Mouse (Mus musculus): ENCODE data around the gene Tsnaxip1. TPM values are rescaled to one million over a fixed set of nuclear protein-coding genes. Genes with fewer than 3 reads are reported as not detected.

The Tsnaxip1 gene
- polyA plus RNA-seq (2014; fragmentation: Nextera tagmentation; extraction: Ambion mirVana): 0.21 and 0.23 TPM in 2 replicates

- H3K4me2 ChIP-seq (ENCODE audit: low read depth, low read length, severe bottlenecking): peak within 1 kb of the TSS; percentile 87
- peaks cover 6% of the 10 kb centered on the region; the same call in 1 of the 2 replicates for H3K36me3 ChIP-seq (ENCODE audit: control insufficient read depth, insufficient read depth, low read length)
- H3K4me3 ChIP-seq (ENCODE audit: low read depth, low read length): peak within 1 kb of the TSS; percentile 83
- no peaks in the 10 kb centered on the region for H3K27me3 ChIP-seq (ENCODE audit: control insufficient read depth, insufficient read depth, low read length)
- H3K27ac ChIP-seq (ENCODE audit: low read depth, low read length): peak within 1 kb of the TSS; percentile 37; the same call in 1 of the 2 replicates
- no peaks in the 10 kb centered on the region for H3K9me3 ChIP-seq (ENCODE audit: control insufficient read depth, low read length)
- peak within 1 kb of the TSS; percentile 87 for H3K9ac ChIP-seq (ENCODE audit: low read length)
- under 1% methylated on average over 52 of the region's 52 CpGs for WGBS
- ATAC-seq (replicated peaks; ENCODE audit: low FRiP score) (peak; percentile 99), DNase-seq (ENCODE audit: low spot score) (peak; percentile 96)
- H3K4me1 ChIP-seq (replicated peaks; ENCODE audit: control insufficient read depth, insufficient read depth, low read length): peaks cover 10% of the 10 kb centered on the region; the same call in 1 of the 2 replicates
Measured at GRCm38 (mm10) chr8:105826861-105827848, at the start of gene Tsnaxip1, which contains the start of gene Ranbp10. Tsnaxip1 (plus strand) TSS chr8:105827731. Ranbp10 (minus strand) TSS chr8:105827350.

DNA sequence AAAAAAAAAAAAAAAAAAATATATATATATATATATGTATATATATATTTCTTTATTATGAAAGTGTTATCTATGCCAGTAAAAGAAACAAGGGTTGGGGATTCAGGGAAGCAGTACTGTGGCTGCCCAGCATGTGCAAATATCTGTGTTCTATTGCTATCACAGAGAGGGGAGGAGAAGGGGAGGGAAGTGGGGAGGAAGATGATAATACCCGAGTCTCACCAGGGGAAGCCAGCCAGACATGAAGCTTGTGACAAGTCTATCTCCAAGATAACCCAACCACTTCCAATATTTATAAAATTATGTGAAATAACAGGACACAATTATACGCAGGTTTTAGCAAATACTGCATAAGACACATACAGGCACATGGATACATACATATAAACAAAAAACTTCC, 49.7 kb upstream of the Tsnaxip1 start:
- no peak overlapping the region for H3K4me3 ChIP-seq (ENCODE audit: low read depth, low read length)
- ATAC-seq (replicated peaks; ENCODE audit: low FRiP score) (no peak), DNase-seq (ENCODE audit: low spot score) (no peak)
- H3K4me2 ChIP-seq (ENCODE audit: low read depth, low read length, severe bottlenecking): no peak overlapping the region
- H3K36me3 ChIP-seq (ENCODE audit: control insufficient read depth, insufficient read depth, low read length): peaks cover 3% of the 10 kb centered on the region; the same call in 1 of the 2 replicates
- H3K4me1 ChIP-seq (replicated peaks; ENCODE audit: control insufficient read depth, insufficient read depth, low read length): no peaks in the 10 kb centered on the region
- 95% methylated on average over 2 of the region's 2 CpGs for WGBS
- no peaks in the 10 kb centered on the region for H3K9me3 ChIP-seq (ENCODE audit: control insufficient read depth, low read length)
- H3K9ac ChIP-seq (ENCODE audit: low read length): no peak overlapping the region
- no peak overlapping the region for H3K27ac ChIP-seq (ENCODE audit: low read depth, low read length)
- H3K27me3 ChIP-seq (ENCODE audit: control insufficient read depth, insufficient read depth, low read length): no peaks in the 10 kb centered on the region

DNA sequence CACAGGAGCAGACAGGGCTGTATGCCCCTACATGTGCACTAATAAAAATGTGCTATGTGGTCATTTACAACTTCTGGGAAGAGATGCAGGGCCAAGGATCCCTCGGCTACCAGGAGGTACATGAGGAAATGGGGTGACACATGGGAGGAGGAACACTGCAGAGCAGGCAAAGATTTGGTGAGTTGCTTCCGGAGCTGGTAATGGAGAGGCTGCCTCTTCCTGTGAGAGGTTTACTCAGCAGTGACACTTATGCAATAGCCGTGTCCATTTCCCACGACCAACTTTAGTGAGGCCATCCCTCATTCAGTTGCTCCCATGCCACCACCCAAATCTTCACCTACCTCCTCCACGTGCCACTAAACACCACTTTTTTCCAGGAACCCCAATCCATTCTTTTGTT, 47.2 kb upstream of the Tsnaxip1 start:
- Histone ChIP-seq H3K9ac (ENCODE audit: low read length) (no peak overlapping the region), H3K4me3 (ENCODE audit: low read depth, low read length) (no peak overlapping the region), H3K27me3 (ENCODE audit: control insufficient read depth, insufficient read depth, low read length) (no peaks in the 10 kb centered on the region), H3K36me3 (ENCODE audit: control insufficient read depth, insufficient read depth, low read length) (no peaks in the 10 kb centered on the region), H3K4me1 (replicated peaks; ENCODE audit: control insufficient read depth, insufficient read depth, low read length) (no peaks in the 10 kb centered on the region), H3K4me2 (ENCODE audit: low read depth, low read length, severe bottlenecking) (no peak overlapping the region), H3K9me3 (ENCODE audit: control insufficient read depth, low read length) (no peaks in the 10 kb centered on the region), H3K27ac (ENCODE audit: low read depth, low read length) (no peak overlapping the region)
- WGBS: 94% methylated on average over 5 of the region's 5 CpGs
- ATAC-seq (replicated peaks; ENCODE audit: low FRiP score) (no peak), DNase-seq (ENCODE audit: low spot score) (no peak)

DNA sequence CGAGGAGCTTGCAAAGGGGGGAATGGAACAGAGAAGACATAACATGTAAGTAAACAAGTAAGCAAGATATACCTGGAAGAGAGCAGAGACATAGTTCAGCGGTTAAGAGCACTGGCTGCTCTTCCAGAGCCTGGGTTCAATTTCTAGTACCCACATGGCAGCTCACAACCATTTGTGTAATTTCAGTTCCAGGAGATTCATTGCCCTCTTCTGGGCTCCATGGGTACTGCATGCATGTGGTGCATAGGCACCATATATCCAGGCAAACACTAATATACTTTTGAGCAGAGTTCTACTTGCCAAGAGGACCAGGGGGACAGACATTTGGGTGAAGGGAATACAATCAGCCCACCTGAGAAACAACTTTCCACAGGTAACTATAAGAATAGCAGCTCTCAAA, 39.3 kb upstream of the Tsnaxip1 start:
- Histone ChIP-seq H3K27me3 (ENCODE audit: control insufficient read depth, insufficient read depth, low read length) (no peaks in the 10 kb centered on the region), H3K4me3 (ENCODE audit: low read depth, low read length) (no peak overlapping the region), H3K36me3 (ENCODE audit: control insufficient read depth, insufficient read depth, low read length) (no peaks in the 10 kb centered on the region), H3K9ac (ENCODE audit: low read length) (no peak overlapping the region), H3K9me3 (ENCODE audit: control insufficient read depth, low read length) (no peaks in the 10 kb centered on the region), H3K27ac (ENCODE audit: low read depth, low read length) (no peak overlapping the region), H3K4me1 (replicated peaks; ENCODE audit: control insufficient read depth, insufficient read depth, low read length) (no peaks in the 10 kb centered on the region), H3K4me2 (ENCODE audit: low read depth, low read length, severe bottlenecking) (no peak overlapping the region)
- no peak for ATAC-seq (replicated peaks; ENCODE audit: low FRiP score)
- peak; percentile 69 for DNase-seq (ENCODE audit: low spot score)
- 88% methylated on average over 2 of the region's 2 CpGs for WGBS

DNA sequence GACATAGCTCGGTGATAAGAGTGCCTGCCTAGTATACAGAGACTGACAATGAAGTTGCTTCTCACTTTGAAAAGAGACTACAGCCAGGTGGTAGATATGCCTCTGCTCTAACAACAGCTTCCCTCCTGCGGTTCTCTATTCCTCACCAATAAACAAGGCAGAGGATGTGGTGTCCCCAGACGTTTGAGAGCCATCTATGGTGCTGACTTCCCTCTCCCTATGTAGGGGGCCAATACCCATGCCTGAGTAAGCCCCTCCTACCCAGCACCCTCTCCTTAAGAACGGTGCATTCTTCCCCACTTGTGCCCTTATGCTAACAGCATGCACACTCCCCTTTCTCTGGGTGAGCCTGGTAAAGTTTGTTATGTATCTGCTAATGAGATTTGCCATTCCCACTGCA, 38.6 kb upstream of the Tsnaxip1 start:
- no peak overlapping the region for H3K4me2 ChIP-seq (ENCODE audit: low read depth, low read length, severe bottlenecking)
- ATAC-seq (replicated peaks; ENCODE audit: low FRiP score): no peak
- no peaks in the 10 kb centered on the region for H3K4me1 ChIP-seq (replicated peaks; ENCODE audit: control insufficient read depth, insufficient read depth, low read length)
- H3K36me3 ChIP-seq (ENCODE audit: control insufficient read depth, insufficient read depth, low read length): no peaks in the 10 kb centered on the region
- no peaks in the 10 kb centered on the region for H3K9me3 ChIP-seq (ENCODE audit: control insufficient read depth, low read length)
- H3K9ac ChIP-seq (ENCODE audit: low read length): no peak overlapping the region
- H3K27ac ChIP-seq (ENCODE audit: low read depth, low read length): no peak overlapping the region
- H3K27me3 ChIP-seq (ENCODE audit: control insufficient read depth, insufficient read depth, low read length): no peaks in the 10 kb centered on the region
- no peak overlapping the region for H3K4me3 ChIP-seq (ENCODE audit: low read depth, low read length)
- DNase-seq (ENCODE audit: low spot score): no peak
- WGBS: 68% methylated on average over 4 of the region's 4 CpGs

- Histone ChIP-seq H3K27me3 (ENCODE audit: control insufficient read depth, insufficient read depth, low read length) (no peaks in the 10 kb centered on the region), H3K4me1 (replicated peaks; ENCODE audit: control insufficient read depth, insufficient read depth, low read length) (no peaks in the 10 kb centered on the region), H3K9me3 (ENCODE audit: control insufficient read depth, low read length) (no peaks in the 10 kb centered on the region), H3K9ac (ENCODE audit: low read length) (no peak overlapping the region), H3K4me2 (ENCODE audit: low read depth, low read length, severe bottlenecking) (no peak overlapping the region), H3K36me3 (ENCODE audit: control insufficient read depth, insufficient read depth, low read length) (no peaks in the 10 kb centered on the region), H3K4me3 (ENCODE audit: low read depth, low read length) (no peak overlapping the region), H3K27ac (ENCODE audit: low read depth, low read length) (no peak overlapping the region)
- no peak for DNase-seq (ENCODE audit: low spot score)
- no peak for ATAC-seq (replicated peaks; ENCODE audit: low FRiP score)
Measured at GRCm38 (mm10) chr8:105789626-105790025, 37.9 kb upstream of the Tsnaxip1 start.

DNA sequence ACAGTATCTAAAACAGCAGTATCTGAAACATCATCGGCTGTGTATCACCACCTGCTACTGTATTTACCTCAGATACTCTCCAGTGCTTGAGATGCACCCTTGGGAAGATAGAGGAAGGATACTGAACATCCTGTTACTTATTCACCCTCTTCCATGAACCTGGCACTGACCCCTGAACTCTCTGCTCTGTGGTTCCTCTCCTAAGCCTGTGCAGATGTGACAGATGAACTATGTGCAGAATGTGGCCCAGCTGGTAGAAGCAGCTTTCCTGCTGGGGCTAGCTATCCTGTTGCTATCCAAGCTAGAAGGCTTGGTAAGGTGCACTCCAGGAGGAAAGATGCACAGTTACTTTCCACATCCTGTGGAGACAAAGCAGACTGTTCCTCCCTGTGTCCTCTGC, 34.2 kb upstream of the Tsnaxip1 start:
- Histone ChIP-seq H3K4me3 (ENCODE audit: low read depth, low read length) (no peak overlapping the region), H3K27me3 (ENCODE audit: control insufficient read depth, insufficient read depth, low read length) (no peaks in the 10 kb centered on the region), H3K36me3 (ENCODE audit: control insufficient read depth, insufficient read depth, low read length) (no peaks in the 10 kb centered on the region), H3K9ac (ENCODE audit: low read length) (no peak overlapping the region), H3K4me2 (ENCODE audit: low read depth, low read length, severe bottlenecking) (no peak overlapping the region), H3K4me1 (replicated peaks; ENCODE audit: control insufficient read depth, insufficient read depth, low read length) (no peaks in the 10 kb centered on the region), H3K27ac (ENCODE audit: low read depth, low read length) (no peak overlapping the region), H3K9me3 (ENCODE audit: control insufficient read depth, low read length) (no peaks in the 10 kb centered on the region)
- DNase-seq (ENCODE audit: low spot score) (no peak), ATAC-seq (replicated peaks; ENCODE audit: low FRiP score) (no peak)
- WGBS: 93% methylated on average over 1 of the region's 1 CpGs

DNA sequence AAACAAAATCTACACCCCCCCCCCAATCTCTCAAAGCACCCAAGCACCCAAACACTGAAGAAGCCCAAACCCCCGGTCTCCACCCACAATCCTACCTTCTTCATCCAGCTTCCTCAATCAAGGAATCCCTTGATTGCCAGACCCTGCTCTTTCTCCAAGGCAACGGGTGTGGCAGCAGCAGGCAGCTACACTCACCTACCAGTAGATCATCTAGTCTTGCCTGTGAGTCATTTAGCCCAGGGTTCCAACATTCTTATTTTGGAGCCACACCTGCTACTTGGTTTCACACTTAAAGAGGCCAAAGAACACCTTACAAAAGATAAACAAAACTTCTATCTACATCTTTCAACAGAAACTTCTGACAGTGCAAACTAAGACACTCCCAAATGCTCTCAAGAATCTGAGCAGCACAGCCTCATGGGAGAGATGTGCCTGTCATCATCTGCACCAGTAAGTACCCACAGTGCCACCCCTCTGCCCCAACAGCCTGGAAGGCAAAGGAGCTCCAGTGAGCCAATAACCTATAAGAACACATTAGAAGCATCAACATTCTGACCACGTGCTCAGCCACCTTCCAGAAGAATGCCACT, 33.4 kb upstream of the Tsnaxip1 start:
- DNase-seq (ENCODE audit: low spot score) (no peak), ATAC-seq (replicated peaks; ENCODE audit: low FRiP score) (no peak)
- Histone ChIP-seq H3K36me3 (ENCODE audit: control insufficient read depth, insufficient read depth, low read length) (no peaks in the 10 kb centered on the region), H3K27ac (ENCODE audit: low read depth, low read length) (no peak overlapping the region), H3K4me3 (ENCODE audit: low read depth, low read length) (no peak overlapping the region), H3K9me3 (ENCODE audit: control insufficient read depth, low read length) (no peaks in the 10 kb centered on the region), H3K9ac (ENCODE audit: low read length) (no peak overlapping the region), H3K4me1 (replicated peaks; ENCODE audit: control insufficient read depth, insufficient read depth, low read length) (no peaks in the 10 kb centered on the region), H3K4me2 (ENCODE audit: low read depth, low read length, severe bottlenecking) (no peak overlapping the region), H3K27me3 (ENCODE audit: control insufficient read depth, insufficient read depth, low read length) (no peaks in the 10 kb centered on the region)
- 90% methylated on average over 3 of the region's 3 CpGs for whole genome bisulfite sequencing
